Mouse (Mus musculus) ES-Bruce4 (cell line): ENCODE results near the gene Dctn3.
"Not testable (repeated sequence)": the region's sequence is repeated elsewhere in the genome, so short reads cannot be mapped to it uniquely, and the experiment has no call there.

ENCODE experiments used
- CTCF ChIP-seq: IDR thresholded peaks from one replicate; pipeline ENCODE4 v1.8.1; 2011; ENCODE audit warnings: low read depth, low read length
- EP300 ChIP-seq: IDR thresholded peaks from 2 replicates; pipeline ENCODE4 v1.6.1; 2011; ENCODE audit warnings: low read depth, low read length; ENCODE audit not compliant: insufficient read depth

DNA sequence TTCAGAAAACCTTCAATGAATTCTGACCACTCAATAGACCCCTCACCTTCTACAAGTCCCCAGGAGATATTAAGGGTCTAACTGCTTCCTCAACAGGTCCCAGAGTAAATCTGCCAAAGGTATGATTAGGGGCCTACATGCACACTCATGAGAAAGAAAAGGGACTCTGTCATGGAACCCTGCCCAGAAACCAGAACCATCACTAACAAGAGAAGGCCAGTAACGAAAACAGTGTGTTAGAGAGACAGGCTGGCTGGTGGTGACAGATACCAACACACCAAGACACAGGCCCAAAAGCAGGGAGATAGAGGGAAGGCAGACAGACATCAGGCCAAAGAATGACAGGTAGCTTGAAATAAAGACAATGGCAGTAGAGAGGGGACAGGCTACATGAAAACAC lies 34.4 kb downstream of the Dctn3 start:
- not testable (repeated sequence) for TF ChIP-seq EP300, CTCF
